Mouse (Mus musculus) kidney, embryonic 15.5 days (tissue): Measurements from ENCODE around the gene Ankfn1. TPM values are rescaled to one million over a fixed set of nuclear protein-coding genes. Genes with fewer than 3 reads are reported as not detected.

Experiments
- ATAC-seq: fragments of 200-750 bp; cut with Nextera tagmentation; replicated peaks from 2 replicates; pipeline ENCODE4 v1.8.0; 2017; ENCODE audit warnings: moderate TSS enrichment; ENCODE audit not compliant: low FRiP score
- H3K27ac ChIP-seq: fragments of 300-500 bp; sonication (generic); 2 replicates; pipeline ENCODE4 v1.5.1; 2015; ENCODE audit warnings: mild to moderate bottlenecking, inconsistent platforms
- H3K27me3 ChIP-seq: fragments of 300-500 bp; sonication (generic); 2 replicates; pipeline ENCODE4 v1.6.1; 2015; ENCODE audit warnings: inconsistent platforms
- H3K36me3 ChIP-seq: fragments of 300-500 bp; sonication (generic); 2 replicates; pipeline ENCODE4 v1.6.1; 2015; ENCODE audit warnings: inconsistent platforms
- H3K4me1 ChIP-seq: fragments of 300-500 bp; sonication (generic); 2 replicates; pipeline ENCODE4 v1.6.1; 2015; ENCODE audit warnings: inconsistent platforms
- H3K4me2 ChIP-seq: fragments of 300-500 bp; sonication (generic); 2 replicates; pipeline ENCODE4 v1.6.1; 2015; ENCODE audit warnings: moderate library complexity, mild to moderate bottlenecking, inconsistent platforms
- H3K4me3 ChIP-seq: fragments of 300-500 bp; sonication (generic); replicated peaks from 2 replicates; pipeline ENCODE4 v1.5.1; 2015; ENCODE audit warnings: mild to moderate bottlenecking, inconsistent platforms
- H3K9ac ChIP-seq: fragments of 300-500 bp; sonication (generic); 2 replicates; pipeline ENCODE4 v1.6.1; 2015; ENCODE audit warnings: mild to moderate bottlenecking, inconsistent platforms
- H3K9me3 ChIP-seq: fragments of 300-500 bp; sonication (generic); replicated peaks from 2 replicates; pipeline ENCODE4 v1.6.1; 2016; ENCODE audit warnings: inconsistent platforms
- WGBS: fragments of 180-500 bp; shearing (Covaris S2); methylation state at CpG from one replicate; pipeline ENCODE4 v1.1.7; 2015; ENCODE audit warnings: mixed read lengths; 5-methylcytosine and 5-hydroxymethylcytosine counted together
- polyA plus RNA-seq: library from polyadenylated mRNA; unstranded; fragments of >200 nt; fragmentation: Nextera tagmentation; extraction: Ambion mirVana; gene quantifications from 2 replicates; pipeline ENCODE4 v1.2.1, GENCODE M21; 2015

Gene Ankfn1
- polyA plus RNA-seq, 1 experiment from 2014 or later, result 0.18 TPM

DNA sequence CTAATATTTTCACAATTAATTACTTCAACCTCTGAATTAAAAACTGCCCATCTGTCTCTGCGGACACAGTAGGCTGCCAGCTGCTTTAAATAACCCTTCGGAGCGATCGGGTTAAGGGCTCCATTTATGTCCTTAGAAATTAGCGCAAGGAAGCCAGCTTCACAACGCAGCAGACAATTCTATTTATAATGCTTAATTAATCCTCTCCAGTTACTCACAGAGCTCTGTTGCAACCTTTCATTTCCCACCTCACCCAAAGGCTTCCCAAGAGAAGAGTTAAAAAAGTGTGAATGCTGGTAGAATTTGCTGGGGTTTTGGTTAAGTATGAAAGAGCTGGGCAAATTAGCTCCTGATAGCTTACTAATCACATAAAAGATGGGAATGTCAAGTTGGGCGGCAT lies 275.7 kb downstream of the Ankfn1 start:
- Histone ChIP-seq H3K9me3 (no peaks in the 10 kb centered on the region), H3K4me2 (no peak overlapping the region), H3K36me3 (no peaks in the 10 kb centered on the region), H3K4me3 (no peak overlapping the region), H3K27ac (no peak overlapping the region), H3K27me3 (peaks cover 16% of the 10 kb centered on the region), H3K4me1 (peaks cover 6% of the 10 kb centered on the region), H3K9ac (no peak overlapping the region)
- ATAC-seq, result no peak
- WGBS, result 57% methylated on average over 7 of the region's 7 CpGs

DNA sequence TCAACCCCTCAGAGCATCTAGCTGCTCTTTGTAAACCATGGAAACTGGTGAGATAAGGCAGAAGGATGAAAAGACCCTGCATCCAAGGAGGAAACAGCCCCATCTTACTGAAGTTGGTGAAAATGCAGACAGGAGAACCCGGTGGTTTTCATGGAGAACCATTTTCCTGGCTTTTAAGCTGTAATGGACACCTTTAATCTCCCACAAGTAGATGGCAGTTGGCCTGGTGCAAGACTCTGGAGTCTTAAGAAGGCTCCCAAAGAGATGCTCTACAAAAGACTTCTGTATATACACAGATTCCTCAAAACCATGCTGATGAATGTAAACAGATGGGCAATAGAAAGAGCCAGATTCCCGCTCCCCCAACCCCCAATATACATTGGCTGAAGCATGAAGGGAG lies 276.5 kb downstream of the Ankfn1 start:
- H3K4me3 ChIP-seq, result no peak overlapping the region
- no peaks in the 10 kb centered on the region for H3K36me3 ChIP-seq
- H3K4me1 ChIP-seq, result 0 out of 2 replicates have a peak, but pooled peaks cover 1% of the 10 kb centered on the region
- H3K27ac ChIP-seq, result no peak overlapping the region
- H3K27me3 ChIP-seq, result peaks cover 16% of the 10 kb centered on the region
- no peak overlapping the region for H3K9ac ChIP-seq
- WGBS, result 82% methylated on average over 2 of the region's 2 CpGs
- H3K9me3 ChIP-seq, result no peaks in the 10 kb centered on the region
- no peak for ATAC-seq
- H3K4me2 ChIP-seq, result no peak overlapping the region

DNA sequence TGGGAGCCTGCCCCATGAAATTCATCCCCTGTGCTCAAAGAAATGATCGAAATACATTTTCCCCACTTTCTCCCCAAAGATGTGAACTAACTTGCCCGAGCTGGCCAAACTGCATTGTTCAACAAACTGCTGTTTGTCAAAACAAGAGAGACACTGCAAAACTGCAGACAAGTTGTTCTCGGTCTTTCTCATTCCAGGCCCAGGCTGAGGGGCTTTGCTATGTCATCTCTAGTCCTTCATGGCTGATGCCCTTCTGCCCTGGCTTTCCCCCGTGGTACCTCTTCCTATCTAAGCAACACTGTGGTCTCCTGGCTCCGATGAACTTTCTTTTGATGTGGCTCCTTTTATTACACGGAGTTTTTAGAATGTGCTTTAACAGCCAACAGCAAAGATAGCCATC lies 296.4 kb downstream of the Ankfn1 start:
- H3K4me3 ChIP-seq, result no peak overlapping the region
- no peak overlapping the region for H3K4me2 ChIP-seq
- H3K4me1 ChIP-seq, result no peaks in the 10 kb centered on the region
- ATAC-seq, result no peak
- H3K9ac ChIP-seq, result no peak overlapping the region
- H3K36me3 ChIP-seq, result no peaks in the 10 kb centered on the region
- H3K9me3 ChIP-seq, result no peaks in the 10 kb centered on the region
- no peak overlapping the region for H3K27ac ChIP-seq
- WGBS, result 41% methylated on average over 6 of the region's 6 CpGs
- no peaks in the 10 kb centered on the region for H3K27me3 ChIP-seq

DNA sequence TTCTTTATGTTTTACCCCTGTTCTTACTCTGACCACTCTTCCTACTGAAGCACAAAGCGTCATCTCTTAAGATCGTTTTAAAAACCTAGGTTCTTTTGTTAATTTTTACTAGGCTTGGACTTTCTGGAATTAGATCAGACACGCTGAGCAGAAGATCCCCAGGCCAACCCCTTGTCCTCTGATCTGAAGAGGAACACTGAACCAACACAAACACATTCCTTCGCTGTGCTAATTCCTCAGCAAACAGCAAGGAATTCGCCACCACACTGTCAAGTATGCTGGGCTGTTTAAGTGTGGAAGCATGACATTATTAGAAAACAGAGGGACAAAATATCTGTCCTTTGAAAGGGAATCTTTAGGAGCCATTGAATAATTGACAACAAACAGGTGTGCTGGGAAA lies 300.5 kb downstream of the Ankfn1 start:
- Histone ChIP-seq H3K9me3 (no peaks in the 10 kb centered on the region), H3K27ac (no peak overlapping the region), H3K4me2 (no peak overlapping the region), H3K36me3 (no peaks in the 10 kb centered on the region), H3K9ac (no peak overlapping the region), H3K4me1 (no peaks in the 10 kb centered on the region), H3K4me3 (no peak overlapping the region), H3K27me3 (no peaks in the 10 kb centered on the region)
- ATAC-seq, result no peak
- WGBS, result 63% methylated on average over 5 of the region's 5 CpGs

DNA sequence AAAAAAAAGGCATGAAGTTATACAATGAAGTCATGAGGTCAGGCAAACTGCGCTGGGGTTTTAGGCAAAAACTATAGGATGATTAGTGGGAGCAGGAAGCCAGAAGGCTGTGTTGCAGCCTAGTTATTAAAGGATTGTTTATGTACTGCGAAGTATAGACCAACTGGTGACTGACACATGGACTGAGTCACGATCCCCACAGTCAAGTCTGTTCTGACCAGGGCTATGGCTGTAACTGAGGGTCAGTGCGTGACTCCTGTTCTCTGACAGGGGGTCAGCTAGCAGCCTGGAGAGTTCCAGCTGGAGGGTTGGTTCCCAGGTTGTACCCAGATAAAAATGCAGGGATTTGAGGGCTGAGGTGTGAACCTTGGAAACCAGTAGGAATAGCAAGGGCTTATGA lies 301.4 kb downstream of the Ankfn1 start:
- H3K9me3 ChIP-seq, result no peaks in the 10 kb centered on the region
- no peaks in the 10 kb centered on the region for H3K4me1 ChIP-seq
- ATAC-seq, result no peak
- no peaks in the 10 kb centered on the region for H3K27me3 ChIP-seq
- H3K4me2 ChIP-seq, result no peak overlapping the region
- no peak overlapping the region for H3K4me3 ChIP-seq
- WGBS, result 54% methylated on average over 4 of the region's 4 CpGs
- H3K27ac ChIP-seq, result no peak overlapping the region
- no peaks in the 10 kb centered on the region for H3K36me3 ChIP-seq
- H3K9ac ChIP-seq, result no peak overlapping the region

DNA sequence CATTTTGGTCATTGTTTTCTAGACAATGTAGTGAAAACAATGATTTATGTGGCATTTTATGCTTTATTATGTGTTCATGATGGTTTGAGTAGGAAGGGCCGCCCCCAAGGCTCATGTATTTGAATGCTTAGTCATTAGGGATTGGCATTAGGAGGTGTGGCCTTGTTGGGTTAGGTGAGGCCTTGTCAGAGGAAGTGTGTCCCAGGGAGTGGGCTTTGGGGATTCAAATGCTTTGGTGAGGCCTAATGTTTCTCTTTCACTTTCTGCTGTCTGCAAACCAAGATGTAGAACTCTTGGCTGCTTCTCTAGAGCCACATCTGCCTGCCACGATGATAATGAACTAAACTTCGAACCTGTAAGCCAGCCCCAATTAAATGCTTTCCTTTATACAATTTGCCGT lies 304.6 kb downstream of the Ankfn1 start:
- 92% methylated on average over 4 of the region's 4 CpGs for WGBS
- no peak for ATAC-seq
- Histone ChIP-seq H3K27ac (no peak overlapping the region), H3K27me3 (no peaks in the 10 kb centered on the region), H3K4me3 (no peak overlapping the region), H3K36me3 (no peaks in the 10 kb centered on the region), H3K4me2 (no peak overlapping the region), H3K9ac (no peak overlapping the region), H3K4me1 (no peaks in the 10 kb centered on the region), H3K9me3 (no peaks in the 10 kb centered on the region)

DNA sequence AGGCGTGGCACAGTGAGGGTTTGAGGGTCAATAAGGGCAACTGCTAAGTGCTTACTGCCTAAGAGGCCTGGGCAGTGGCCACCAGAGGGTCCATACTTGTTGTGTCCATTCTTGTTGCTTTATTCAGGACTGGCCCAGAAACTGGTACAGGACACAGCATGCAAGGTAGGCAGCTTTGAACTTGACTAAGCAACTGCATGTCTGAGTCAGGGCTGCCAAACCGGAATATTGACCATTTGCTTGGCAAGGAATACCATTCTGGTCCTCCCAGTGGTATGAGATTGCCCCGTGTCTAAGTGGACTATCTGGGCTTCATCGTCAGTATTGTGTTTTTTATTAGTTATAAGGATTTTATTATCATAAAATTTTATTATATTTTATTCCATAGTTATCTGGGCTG lies 312.1 kb downstream of the Ankfn1 start:
- no peak for ATAC-seq
- H3K27ac ChIP-seq, result no peak overlapping the region
- no peaks in the 10 kb centered on the region for H3K4me1 ChIP-seq
- no peak overlapping the region for H3K4me2 ChIP-seq
- no peak overlapping the region for H3K4me3 ChIP-seq
- no peaks in the 10 kb centered on the region for H3K36me3 ChIP-seq
- 89% methylated on average over 4 of the region's 4 CpGs for WGBS
- no peaks in the 10 kb centered on the region for H3K27me3 ChIP-seq
- H3K9ac ChIP-seq, result no peak overlapping the region
- H3K9me3 ChIP-seq, result no peaks in the 10 kb centered on the region

DNA sequence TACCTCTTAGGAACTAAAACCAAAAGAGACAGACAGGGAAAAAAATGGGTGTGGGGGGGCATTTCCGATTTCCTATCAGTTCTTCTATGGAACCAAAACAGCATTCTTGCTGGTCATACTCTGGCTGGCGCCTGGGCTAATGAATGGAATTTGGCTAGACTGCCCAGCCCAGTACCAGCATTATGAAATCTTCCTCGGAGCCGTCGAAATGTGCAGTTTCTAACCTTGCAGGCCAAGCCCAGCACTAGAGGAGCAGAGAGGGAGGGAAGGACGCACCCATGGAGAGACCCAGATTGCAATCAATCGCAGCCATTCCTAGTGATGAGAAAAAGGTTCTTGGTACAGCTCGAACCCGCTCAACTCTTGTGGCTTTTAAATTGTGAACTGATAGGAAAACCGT lies 315.2 kb downstream of the Ankfn1 start:
- H3K9me3 ChIP-seq, result no peaks in the 10 kb centered on the region
- H3K4me1 ChIP-seq, result no peaks in the 10 kb centered on the region
- no peaks in the 10 kb centered on the region for H3K36me3 ChIP-seq
- no peak overlapping the region for H3K27ac ChIP-seq
- no peak for ATAC-seq
- 88% methylated on average over 10 of the region's 10 CpGs for whole genome bisulfite sequencing
- H3K4me3 ChIP-seq, result no peak overlapping the region
- no peak overlapping the region for H3K9ac ChIP-seq
- H3K4me2 ChIP-seq, result no peak overlapping the region
- no peaks in the 10 kb centered on the region for H3K27me3 ChIP-seq

DNA sequence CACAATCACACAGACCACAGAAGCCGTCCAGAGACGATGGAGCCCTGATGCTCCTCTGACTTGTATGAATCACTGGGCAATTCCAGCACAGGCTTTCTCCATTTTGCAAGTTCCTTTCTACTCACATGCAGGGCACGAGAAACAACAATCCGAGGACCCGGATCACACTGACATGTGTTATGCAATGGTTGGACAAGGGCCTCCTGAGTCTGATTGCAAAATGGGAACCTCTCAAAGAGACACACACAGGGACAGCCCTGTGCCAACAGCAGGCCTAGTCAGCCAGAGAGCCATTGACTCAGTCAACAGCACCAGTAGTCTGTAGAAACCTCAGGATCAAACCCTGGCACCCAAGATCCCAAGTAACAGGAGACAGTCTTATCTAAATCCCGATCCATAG lies 318.0 kb downstream of the Ankfn1 start:
- H3K4me2 ChIP-seq, result no peak overlapping the region
- no peaks in the 10 kb centered on the region for H3K27me3 ChIP-seq
- no peak overlapping the region for H3K9ac ChIP-seq
- H3K4me3 ChIP-seq, result no peak overlapping the region
- no peak overlapping the region for H3K27ac ChIP-seq
- H3K4me1 ChIP-seq, result 0 out of 2 replicates have a peak, but pooled peaks cover 3% of the 10 kb centered on the region
- no peaks in the 10 kb centered on the region for H3K9me3 ChIP-seq
- ATAC-seq, result no peak
- 91% methylated on average over 6 of the region's 6 CpGs for WGBS
- no peaks in the 10 kb centered on the region for H3K36me3 ChIP-seq

DNA sequence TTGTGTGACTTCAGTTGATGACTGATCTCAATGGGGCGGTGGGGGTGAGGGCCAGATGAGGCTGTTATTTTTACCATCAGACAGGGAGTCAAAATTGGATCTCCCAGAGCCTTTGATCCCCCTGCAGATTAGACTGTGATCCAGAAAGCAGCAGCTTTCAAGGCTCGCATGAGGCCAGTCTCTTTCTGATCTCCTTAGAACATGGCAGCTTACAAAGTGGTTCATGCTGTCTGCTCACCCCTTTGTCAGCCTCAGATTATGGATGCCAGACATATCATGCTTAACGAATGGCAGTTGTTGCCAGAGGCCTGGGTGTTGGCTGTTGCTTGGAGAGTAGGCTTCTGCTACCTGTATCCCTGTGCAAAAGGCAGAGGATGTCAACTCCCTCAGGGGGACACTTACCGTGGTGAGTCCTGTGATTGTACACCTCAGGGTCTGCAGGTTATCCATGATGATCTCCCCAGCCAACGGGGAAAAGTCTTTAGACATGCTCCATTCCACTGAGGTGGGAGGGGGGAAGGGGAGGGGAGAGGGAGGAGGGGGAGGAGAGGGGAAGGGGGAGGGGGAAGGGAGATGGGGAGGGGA lies 321.7 kb downstream of the Ankfn1 start:
- no peaks in the 10 kb centered on the region for H3K36me3 ChIP-seq
- no peak overlapping the region for H3K27ac ChIP-seq
- peaks cover 9% of the 10 kb centered on the region; the same call in 1 of the 2 replicates for H3K4me1 ChIP-seq
- WGBS, result 39% methylated on average over 5 of the region's 5 CpGs
- no peak overlapping the region for H3K4me3 ChIP-seq
- H3K9me3 ChIP-seq, result no peaks in the 10 kb centered on the region
- no peak overlapping the region for H3K4me2 ChIP-seq
- no peak for ATAC-seq
- H3K9ac ChIP-seq, result no peak overlapping the region
- H3K27me3 ChIP-seq, result no peaks in the 10 kb centered on the region

DNA sequence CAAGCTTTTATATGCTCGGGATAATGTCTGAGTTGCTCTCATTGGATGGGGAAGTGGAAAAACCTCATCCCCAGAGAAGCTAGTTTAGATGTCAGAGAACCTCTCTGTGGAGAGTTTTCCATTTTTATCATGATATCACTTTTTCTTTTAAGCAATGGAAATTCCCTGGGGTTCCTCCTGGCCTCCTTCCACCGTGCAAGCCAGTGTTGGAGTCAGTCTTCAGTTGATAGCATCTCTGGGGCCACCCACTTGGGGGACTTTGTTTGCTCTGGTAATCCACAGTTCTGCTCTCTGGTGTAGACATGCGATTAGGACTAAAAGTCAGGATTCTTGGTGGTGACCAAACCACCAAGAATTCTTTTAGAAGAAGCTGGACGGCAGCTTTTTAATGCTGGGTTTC lies 322.8 kb downstream of the Ankfn1 start:
- no peak for ATAC-seq
- peaks cover 9% of the 10 kb centered on the region; the same call in 1 of the 2 replicates for H3K4me1 ChIP-seq
- no peaks in the 10 kb centered on the region for H3K36me3 ChIP-seq
- H3K4me2 ChIP-seq, result no peak overlapping the region
- WGBS, result 58% methylated on average over 4 of the region's 4 CpGs
- no peak overlapping the region for H3K9ac ChIP-seq
- no peaks in the 10 kb centered on the region for H3K9me3 ChIP-seq
- no peak overlapping the region for H3K4me3 ChIP-seq
- H3K27me3 ChIP-seq, result no peaks in the 10 kb centered on the region
- no peak overlapping the region for H3K27ac ChIP-seq

DNA sequence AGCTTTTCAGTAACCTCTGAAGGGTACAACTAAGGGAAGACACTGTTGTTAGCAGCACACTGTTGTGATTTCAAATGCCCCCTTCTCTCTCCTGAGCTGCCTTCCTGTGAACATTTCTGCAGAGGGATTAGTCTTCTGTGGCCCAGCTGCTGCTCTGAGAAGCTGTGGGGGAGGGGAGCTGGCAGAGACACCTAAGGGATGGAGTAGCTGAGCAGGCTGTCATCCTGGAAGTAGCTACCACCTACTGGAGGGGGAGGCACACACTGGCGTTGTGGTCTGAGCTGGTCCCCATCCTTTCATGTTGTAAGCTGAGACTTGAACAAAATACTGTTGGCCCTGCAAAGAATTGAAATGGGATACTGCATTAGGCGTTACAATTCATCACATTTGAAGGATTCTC lies 324.6 kb downstream of the Ankfn1 start:
- no peak overlapping the region for H3K4me3 ChIP-seq
- no peaks in the 10 kb centered on the region for H3K9me3 ChIP-seq
- H3K36me3 ChIP-seq, result no peaks in the 10 kb centered on the region
- peaks cover 20% of the 10 kb centered on the region for H3K4me1 ChIP-seq
- ATAC-seq, result peak; percentile 66; the same call in 1 of the 2 replicates
- H3K4me2 ChIP-seq, result no peak overlapping the region
- 11% methylated on average over 2 of the region's 2 CpGs for WGBS
- no peak overlapping the region for H3K9ac ChIP-seq
- H3K27ac ChIP-seq, result no peak overlapping the region
- H3K27me3 ChIP-seq, result no peaks in the 10 kb centered on the region

DNA sequence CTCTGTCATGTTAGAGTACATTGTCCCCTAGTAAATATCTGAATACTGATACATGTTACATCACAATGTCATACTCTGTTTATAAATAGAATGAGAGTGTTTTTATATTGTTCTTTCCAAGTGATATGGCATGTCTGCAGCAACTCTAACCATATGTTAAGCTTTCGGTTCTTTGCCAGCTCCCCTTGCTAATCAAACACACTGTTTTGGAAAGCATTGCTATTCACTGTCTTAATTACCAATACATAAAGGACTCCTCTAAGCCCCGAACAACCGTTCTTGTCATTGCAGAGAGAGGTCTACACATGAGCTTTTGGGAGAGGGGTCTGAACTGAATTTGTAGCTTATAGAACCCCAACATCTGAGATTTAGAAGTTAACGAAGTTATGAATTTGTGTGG lies 327.0 kb downstream of the Ankfn1 start:
- no peak overlapping the region for H3K4me3 ChIP-seq
- H3K9ac ChIP-seq, result no peak overlapping the region
- H3K4me2 ChIP-seq, result no peak overlapping the region
- 91% methylated on average over 4 of the region's 4 CpGs for WGBS
- H3K36me3 ChIP-seq, result no peaks in the 10 kb centered on the region
- no peak overlapping the region for H3K27ac ChIP-seq
- ATAC-seq, result no peak
- peaks cover 30% of the 10 kb centered on the region for H3K4me1 ChIP-seq
- no peaks in the 10 kb centered on the region for H3K9me3 ChIP-seq
- H3K27me3 ChIP-seq, result no peaks in the 10 kb centered on the region
